Mouse (Mus musculus) kidney, adult 11 months (tissue): Measurements from ENCODE around the gene Cdkl3.

Experiments used
- DNase-seq: peaks from one replicate; pipeline ENCODE4 v3.0.0; 2022

Cdkl3 gene

DNA sequence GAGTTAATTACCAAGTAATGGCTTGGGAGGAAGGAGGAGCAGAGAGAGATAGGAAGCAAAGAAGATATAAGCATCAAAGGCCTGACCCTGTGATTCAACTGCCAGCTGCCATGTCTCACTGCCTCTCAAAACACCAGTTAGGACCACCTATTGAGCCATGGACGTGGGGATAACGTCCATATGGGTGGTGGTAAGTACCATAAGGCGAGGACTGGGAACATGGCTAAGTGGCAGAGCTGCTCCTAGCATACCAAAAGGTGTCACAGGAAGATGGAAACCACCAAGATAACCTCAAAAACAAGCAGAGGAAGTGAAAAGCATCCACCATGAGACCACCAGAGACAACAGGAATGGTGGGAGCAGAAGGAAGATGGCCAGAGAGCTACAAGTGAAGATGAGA is 123.1 kb downstream of the Cdkl3 start:
- no peak for DNase-seq

- no peak for DNase-seq
Observed at GRCm38 (mm10) chr11:52127760-52128159, 123.7 kb downstream of the Cdkl3 start.

DNA sequence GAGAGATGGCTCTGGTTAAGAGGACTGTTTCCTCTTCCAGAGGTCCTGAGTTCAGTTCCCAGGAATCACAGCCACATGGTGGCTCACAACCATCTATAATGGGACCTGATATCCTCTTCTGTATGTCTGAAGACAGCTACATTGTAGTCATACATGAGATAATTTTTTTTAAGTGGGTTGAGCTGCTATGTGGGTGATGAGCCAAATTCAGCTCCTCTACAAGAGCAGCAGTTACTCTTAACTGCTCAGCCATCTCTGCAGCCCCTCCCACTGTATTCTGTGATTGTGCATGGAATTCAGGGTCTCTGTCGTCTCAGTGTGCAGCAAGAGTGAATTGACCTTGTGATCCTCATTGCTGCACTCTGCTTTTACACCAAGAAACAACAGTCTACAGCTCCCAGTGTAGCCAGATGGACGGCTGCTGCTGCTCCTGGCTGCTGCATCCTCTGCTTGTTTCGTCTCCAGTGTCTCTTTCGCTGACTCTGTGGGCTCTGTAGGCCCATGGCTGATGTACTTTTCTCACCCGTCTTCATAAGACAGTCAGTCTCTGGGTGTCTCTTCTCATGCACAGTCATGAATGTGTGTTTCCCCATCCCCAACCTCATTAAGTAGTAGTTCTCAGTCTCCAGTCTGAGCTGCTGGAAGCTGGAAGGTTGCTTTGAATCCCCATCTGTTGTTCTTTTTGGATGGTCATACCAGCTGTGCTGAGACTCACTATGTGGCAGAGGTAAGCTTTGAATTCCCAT is 124.5 kb downstream of the Cdkl3 start:
- no peak for DNase-seq

DNA sequence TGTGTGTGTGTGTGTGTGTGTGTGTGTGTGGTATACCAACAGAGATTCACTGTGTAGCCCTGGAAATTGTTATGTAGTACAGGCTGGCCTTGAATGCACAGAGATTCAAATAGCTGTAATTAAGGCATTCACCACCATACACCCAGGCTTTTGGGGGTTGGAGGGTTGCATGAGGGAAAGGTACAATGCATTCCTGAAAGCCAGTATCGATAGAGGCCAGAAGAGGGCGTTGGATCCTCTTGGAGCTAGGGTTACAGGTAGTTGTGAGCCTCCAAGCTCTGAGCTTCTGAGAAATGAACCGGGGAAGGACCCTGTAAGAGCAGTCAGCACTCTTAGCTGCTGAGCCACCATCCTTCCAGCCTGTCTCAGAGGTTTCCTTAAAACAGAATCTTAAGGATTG is 125.2 kb downstream of the Cdkl3 start:
- DNase-seq, result no peak

- no peak for DNase-seq
Observed at GRCm38 (mm10) chr11:52129621-52130450, 125.8 kb downstream of the Cdkl3 start.

DNA sequence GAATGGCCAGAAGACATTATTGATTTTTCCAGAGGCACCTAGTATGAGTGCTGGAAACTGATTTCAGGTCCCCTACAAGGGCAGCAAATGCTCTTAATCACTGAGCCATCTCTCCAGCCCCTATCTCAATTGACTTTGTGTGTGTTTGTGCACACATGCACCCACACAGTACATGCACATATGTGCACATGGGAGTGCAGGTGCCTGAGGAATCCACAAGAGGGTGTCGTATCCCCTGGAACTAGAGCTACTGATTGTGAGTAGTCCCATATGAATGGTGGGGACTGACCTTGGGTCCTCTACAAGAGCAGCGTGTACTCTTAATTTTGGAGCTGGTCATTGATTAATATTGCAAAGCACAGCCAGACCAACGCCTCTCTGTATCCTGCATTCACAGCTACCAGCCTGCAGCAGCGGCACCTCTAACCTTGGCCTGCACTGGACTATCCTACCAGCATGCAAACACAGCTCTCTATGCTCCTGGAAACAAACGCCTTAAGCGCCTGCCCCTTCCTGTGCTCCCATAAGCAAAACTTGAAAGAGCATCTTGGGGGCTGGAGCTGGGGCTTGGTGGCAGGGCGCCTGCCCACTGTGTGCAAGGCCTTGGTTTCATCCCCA is 126.5 kb downstream of the Cdkl3 start:
- no peak for DNase-seq
